Mouse (Mus musculus): Measurements from ENCODE around the gene Tfip11.

Gene Tfip11

GRCm38 (mm10) chr5:112325546-112326445, at the start of gene Tfip11:
TSS of gene Tfip11 (plus strand) at chr5:112326358.
- ATAC-seq (ENCODE audit: low TSS enrichment) = peak; percentile 82

GRCm38 (mm10) chr5:112276907-112277348, 49.2 kb upstream of the Tfip11 start:
- peak; percentile 0; the same call in 1 of the 2 replicates for ATAC-seq (ENCODE audit: low TSS enrichment)

- ATAC-seq (ENCODE audit: low TSS enrichment) = no peak
Observed at GRCm38 (mm10) chr5:112277906-112278470, 48.2 kb upstream of the Tfip11 start.

GRCm38 (mm10) chr5:112279181-112280021, 46.8 kb upstream of the Tfip11 start:
- ATAC-seq (ENCODE audit: low TSS enrichment) = no peak

GRCm38 (mm10) chr5:112280151-112280550, 46.0 kb upstream of the Tfip11 start:
- no peak for ATAC-seq (ENCODE audit: low TSS enrichment)

GRCm38 (mm10) chr5:112280863-112281660, 45.1 kb upstream of the Tfip11 start:
- no peak for ATAC-seq (ENCODE audit: low TSS enrichment)

- no peak for ATAC-seq (ENCODE audit: low TSS enrichment)
Observed at GRCm38 (mm10) chr5:112281676-112282075, 44.5 kb upstream of the Tfip11 start.

- ATAC-seq (ENCODE audit: low TSS enrichment) = no peak
Observed at GRCm38 (mm10) chr5:112282123-112282779, 43.9 kb upstream of the Tfip11 start.

GRCm38 (mm10) chr5:112282780-112283482, 43.2 kb upstream of the Tfip11 start:
- no peak for ATAC-seq (ENCODE audit: low TSS enrichment)

GRCm38 (mm10) chr5:112283543-112284202, 42.5 kb upstream of the Tfip11 start:
- no peak for ATAC-seq (ENCODE audit: low TSS enrichment)

- ATAC-seq (ENCODE audit: low TSS enrichment) = no peak
Observed at GRCm38 (mm10) chr5:112284203-112284582, 42.0 kb upstream of the Tfip11 start.

- peak; percentile 47; the same call in 1 of the 2 replicates for ATAC-seq (ENCODE audit: low TSS enrichment)
Observed at GRCm38 (mm10) chr5:112285548-112286085, 40.5 kb upstream of the Tfip11 start.

GRCm38 (mm10) chr5:112286608-112286983, 39.6 kb upstream of the Tfip11 start:
- ATAC-seq (ENCODE audit: low TSS enrichment) = no peak

- ATAC-seq (ENCODE audit: low TSS enrichment) = no peak
Observed at GRCm38 (mm10) chr5:112286984-112287641, 39.0 kb upstream of the Tfip11 start.

- ATAC-seq (ENCODE audit: low TSS enrichment) = no peak
Observed at GRCm38 (mm10) chr5:112287652-112288051, 38.5 kb upstream of the Tfip11 start.

- no peak for ATAC-seq (ENCODE audit: low TSS enrichment)
Observed at GRCm38 (mm10) chr5:112288193-112289141, 37.7 kb upstream of the Tfip11 start.

- ATAC-seq (ENCODE audit: low TSS enrichment) = no peak
Observed at GRCm38 (mm10) chr5:112289236-112289635, 36.9 kb upstream of the Tfip11 start.
